Mouse (Mus musculus) megakaryocyte-erythroid progenitor cell, adult 5-6 weeks (primary cell): Measurements from ENCODE around the gene Mpped1. TPM values are rescaled to one million over a fixed set of nuclear protein-coding genes. Genes with fewer than 3 reads are reported as not detected.

Source experiments
- ATAC-seq: replicated peaks from 2 replicates; pipeline ENCODE4 v1.8.0; 2016; ENCODE audit warnings: mild to moderate bottlenecking, inconsistent platforms; ENCODE audit not compliant: severe bottlenecking, poor library complexity, low FRiP score, low TSS enrichment
- total RNA-seq, 2 experiments: library from RNA; stranded (forward) in 1 of 2; stranded (reverse) in 1 of 2; fragments of 200-1000, 215-1000 nt in 1 of 2; fragments of >200 nt in 1 of 2; fragmentation: Nextera tagmentation in 1 of 2; gene quantifications; 2 replicates each; pipeline ENCODE4 v1.2.3; 2014 to 2017

Gene Mpped1
- total RNA-seq, 2 experiments from 2014 or later, result not detected

DNA sequence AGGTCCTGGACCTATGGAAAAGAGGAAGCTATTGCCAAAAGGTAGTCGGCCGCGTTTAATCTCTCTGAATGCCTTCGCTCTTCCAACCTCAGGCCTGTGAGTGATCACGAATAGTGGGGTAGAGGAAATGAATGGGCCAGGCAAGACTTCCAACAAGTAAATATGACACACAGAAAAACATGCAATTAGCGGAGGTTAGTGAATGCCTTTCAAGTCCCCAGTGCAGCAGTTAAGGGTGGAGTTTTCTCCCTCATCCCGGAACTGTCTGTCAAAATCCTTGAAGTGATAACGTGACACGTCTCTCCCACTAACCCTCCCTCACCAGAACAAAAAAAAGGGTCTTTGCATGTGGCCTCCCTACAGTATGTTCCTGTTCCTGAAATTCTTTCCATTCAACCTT, 3.0 kb downstream of the Mpped1 start:
- ATAC-seq, result no peak

DNA sequence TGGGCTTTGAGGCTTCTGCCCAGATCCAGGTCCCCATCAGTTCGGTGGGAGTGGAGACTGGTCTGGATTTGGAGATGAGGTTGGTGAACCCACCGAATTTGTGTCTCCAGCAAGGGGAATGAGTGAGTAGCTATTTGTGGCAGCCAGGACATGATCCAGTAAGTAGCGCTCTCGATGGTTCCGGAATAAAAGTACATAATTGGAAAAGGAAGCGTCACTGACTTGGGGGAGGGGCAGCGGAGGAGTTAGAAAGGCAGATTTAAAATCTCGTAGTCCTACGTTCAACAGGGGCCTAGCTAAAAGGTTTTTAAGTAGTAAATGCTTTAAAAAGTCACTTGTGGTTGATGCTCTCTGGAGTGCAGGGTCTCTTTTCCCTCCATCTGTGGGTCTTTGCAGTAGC, 5.5 kb downstream of the Mpped1 start:
- no peak for ATAC-seq

DNA sequence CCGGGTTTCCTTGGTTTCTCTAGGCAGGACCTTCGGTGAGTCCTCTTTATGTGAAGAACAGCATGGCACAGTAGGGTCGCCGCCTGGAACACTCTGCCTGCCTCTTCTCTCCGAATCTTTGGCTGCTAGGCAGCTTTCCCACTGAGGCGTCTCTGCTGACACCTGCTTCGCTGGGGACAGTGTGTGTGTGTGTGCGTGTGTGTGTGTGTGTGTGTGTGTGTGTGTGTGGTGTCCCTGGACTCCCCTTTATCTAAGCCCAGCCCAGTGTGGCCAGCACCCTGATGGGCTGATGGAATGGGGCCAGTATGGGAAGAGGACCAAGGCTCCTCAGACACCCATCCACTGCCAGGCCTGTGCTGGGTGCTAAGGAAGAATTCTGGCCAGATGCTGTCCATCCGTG, 9.8 kb downstream of the Mpped1 start:
- ATAC-seq, result no peak

DNA sequence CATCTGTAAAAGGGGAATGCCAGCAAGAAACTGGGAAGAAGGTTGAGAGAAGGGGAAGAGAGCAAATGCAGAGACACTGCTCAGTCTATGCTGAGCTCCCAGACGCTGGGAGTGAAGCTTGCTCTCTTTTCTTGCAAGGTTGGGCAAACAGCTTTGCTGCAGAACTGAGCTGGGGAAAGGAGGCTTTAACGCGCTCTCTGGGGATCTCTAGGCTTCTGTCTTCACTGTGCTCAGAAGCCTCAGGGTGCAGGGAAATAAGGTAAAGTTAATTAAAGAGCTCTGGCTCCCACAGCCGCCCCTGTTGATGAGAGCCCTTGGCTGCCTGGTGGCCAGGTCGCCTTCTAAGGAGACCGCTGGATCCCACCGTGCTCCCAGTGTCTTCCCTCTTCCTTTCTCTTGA, 17.7 kb downstream of the Mpped1 start:
- no peak for ATAC-seq

DNA sequence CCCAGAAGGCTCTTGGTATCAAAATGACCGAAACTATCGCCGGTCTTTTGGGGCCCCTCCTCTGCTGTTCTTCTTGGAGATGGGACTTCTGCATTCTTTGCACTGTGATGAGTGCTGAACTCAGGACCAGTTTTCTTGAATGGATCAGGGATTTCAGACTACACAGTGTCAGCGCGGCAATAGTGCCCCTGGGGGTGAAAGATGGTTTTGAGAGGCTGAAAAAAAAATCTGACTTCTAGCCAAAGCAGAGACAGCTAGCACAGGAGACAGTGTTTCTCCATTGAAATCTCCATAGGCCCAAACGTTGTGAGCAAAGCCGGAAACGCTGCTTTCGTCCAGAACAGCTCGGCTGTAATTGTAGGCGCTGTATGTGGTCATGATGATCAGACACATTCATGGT, 19.7 kb downstream of the Mpped1 start:
- no peak for ATAC-seq

DNA sequence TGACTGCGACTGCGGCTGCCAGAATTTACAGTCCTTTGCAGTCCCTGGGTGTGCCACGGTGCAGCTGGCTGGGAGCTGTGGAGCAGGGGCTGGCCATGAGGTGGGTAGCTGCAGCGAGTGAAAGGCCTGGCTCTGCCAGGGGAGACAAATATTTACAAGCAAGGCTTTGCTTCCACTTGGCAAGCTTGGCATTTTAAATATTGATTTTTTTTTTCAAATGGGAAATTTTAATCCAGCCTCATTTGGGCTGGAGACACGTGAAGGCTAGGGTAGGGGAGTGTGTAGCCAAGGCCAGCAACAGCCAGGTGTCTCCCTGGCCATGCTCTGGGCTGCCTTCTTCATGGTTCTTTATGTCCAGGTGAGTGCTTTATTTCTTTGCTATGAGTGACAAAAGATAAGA, 21.7 kb downstream of the Mpped1 start:
- ATAC-seq, result no peak

DNA sequence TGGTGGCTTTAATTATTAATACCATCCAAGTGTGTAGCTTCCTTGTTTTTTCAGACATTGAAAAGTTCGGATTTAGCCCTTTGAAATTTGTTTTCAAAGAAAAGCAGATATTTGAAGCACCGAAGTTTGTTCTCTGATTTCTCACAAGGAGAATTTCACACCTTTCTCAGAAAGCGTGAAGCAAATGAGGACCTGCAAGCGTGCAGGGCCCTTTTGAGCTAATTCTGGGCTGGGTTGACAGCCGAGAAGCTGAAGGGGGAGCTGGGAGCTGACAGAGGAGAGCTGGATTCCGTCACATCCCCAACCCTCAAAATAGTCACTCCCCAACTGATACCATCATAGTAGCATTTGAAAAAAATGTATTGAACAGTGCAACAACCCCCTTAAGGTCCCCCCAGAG, 34.8 kb downstream of the Mpped1 start:
- no peak for ATAC-seq

DNA sequence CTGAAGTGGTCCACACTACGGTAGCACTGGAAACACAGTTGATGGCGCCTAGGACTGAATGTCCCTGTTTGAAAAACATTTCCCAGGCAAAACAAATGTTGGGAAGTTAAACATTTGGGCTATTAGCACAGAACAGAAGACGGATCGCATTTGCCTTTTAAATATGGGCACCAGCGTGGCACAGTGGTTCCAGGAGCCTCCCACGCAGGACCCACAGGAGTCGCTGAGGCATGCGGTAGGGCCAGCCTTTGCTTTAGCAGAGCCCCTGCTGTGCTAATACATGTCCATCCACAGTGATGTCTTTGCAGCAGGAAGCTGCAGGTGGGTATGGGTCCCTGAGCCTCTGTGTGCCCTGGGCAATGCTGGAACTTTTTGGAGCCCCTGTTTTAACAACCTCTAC, 48.7 kb downstream of the Mpped1 start:
- ATAC-seq, result no peak

DNA sequence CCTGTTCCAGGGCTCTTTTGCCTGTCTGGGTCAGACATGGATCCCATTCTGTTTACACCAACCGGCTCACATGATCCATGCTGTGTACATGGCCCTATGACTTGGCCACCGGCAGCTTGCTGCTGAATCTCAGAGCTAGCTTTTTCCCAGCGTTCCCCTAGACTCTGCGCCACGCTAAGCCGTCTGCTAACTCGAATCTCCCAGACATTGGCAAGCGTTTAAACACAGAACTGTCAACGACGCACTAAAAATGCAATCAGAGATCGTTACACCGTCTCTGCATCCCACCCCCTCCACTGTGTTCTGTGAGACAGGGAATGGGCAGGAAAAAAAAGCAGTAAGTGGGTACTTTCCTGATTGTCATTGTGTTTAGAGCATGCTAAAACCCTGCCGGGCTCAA, 50.0 kb downstream of the Mpped1 start:
- ATAC-seq, result no peak

DNA sequence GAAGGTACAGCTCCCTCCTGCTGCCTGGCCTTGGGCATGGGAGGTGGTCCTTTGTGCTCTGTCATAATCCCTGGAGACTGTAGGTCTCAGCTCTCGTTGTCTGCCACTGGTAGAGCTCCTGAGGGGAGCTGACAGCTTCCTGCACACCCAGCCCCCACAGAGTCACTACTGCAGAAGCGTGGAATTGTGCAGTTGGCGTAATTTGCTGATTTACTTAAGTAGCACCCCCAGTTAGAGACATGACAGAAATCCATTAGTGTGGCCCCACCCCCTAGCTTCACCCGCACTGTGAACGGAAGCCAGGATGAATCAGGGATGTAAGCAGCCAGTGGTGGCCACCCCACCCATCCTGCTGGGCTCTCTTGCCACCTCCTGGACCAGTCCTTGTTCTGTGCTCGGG, 53.0 kb downstream of the Mpped1 start:
- ATAC-seq, result no peak

DNA sequence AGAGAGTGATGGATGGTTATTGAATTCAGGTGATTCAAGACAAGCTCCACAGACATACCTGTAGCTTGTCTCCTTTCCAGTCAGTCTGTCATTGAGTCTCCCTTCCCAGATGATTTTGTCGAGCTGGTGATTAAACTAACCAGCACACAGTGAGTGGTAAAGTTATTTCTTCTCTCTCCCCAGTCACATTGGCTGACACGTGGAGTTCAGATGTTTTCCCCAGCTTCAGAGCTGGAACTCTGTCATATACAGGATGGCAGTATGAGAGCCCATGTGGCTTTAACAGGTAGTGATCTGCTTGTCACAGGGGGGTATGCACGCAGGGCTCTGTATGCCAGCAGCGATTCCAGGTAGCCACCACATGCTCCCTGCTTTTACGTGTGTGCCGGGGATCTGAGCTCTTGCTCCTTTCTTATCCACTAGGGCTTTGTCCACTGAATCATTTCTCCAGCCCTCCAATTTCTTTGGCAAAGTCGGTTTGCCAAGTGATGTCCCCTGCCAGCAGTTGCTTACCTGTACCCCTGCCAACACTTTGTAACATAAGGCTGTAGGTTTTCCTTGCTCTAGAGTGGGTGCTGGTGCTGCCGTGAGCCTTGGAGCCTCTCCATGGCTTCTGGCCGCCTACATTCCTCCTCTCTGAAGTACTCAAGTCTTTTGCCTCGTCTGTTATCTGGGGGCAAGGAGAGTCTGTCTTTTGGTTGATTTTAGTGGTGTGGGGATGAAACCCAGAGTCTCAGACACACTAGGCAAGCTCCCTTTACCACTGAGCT, 61.9 kb downstream of the Mpped1 start:
- ATAC-seq, result no peak

DNA sequence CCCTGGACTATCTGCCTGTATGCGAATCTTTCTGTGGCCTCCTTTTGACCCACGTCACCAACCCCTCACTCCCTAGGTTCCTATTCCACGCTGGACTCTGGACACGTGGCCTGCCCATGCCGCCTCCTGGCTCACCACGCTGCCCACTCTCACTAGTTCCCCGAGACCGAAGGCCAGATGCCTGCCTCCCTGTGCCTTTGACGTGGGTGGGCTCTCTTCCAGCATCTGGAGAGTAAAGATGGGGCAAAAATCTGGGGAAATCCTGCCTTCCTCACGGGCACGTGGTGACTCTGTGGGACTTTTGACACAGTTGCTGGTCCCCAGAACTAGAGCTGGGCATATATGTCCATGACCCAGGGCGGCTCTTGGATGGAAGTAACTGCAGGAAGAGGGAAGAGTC, 63.2 kb downstream of the Mpped1 start:
- ATAC-seq, result no peak

DNA sequence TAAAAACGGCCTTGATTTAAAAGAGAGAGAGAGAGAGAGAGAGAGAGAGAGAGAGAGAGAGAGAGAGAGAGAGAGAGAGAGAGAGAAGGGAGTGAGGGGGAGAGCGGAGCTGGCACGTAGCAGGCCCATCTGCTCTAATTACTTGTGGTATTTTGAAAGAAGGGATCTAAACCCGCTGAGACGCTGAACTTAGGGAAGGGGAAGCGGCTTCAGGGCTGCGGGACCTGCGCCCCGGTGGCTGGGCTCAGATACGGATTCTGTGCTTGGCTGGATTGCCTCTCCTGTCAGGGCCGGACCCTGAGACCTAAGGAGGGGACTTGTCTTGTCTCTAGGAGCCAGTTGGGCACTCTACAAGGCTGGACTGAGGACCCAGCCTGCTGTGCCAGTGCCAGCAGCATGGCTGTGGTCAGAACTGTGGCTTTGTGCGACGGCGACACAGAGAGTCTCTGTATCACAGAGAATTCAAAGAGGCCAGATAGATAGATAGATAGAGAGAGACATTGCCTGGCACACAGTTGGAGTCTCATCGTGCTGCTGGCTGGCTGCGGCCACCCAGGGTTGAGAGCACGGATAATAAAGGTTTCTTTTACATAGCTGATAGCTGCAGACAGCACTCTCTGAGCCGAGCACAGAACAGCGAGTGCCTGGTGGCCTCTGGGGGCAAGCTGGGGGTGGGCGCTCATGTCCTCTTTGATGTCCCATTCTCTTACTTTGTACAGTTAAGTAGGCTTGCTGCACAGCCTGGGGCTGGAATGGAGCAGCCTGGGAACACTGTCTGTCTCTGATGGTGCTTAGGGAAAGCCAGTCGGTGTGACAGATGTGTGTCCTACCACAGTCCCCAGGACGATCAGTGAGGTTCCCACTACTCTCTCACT, 63.9 kb downstream of the Mpped1 start:
- ATAC-seq, result no peak

DNA sequence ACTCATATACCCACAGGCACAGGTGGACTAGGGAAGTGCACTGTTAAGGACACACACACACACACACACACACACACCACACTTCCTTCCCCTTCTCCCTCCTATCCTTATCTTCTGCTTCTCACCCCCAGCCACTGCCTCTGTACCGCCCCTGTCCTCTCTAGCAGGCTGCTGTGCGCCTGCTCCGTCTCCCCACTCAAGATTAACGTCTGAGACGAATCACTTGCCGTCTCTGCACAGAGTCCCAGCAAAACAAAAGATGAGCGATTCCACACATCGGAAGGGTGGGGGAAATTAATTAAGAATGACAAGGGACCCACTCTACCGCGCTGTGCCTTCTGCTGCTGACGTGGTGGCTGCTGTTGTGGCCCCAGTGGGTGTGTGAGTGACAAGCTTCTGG, 66.5 kb downstream of the Mpped1 start:
- ATAC-seq, result no peak

DNA sequence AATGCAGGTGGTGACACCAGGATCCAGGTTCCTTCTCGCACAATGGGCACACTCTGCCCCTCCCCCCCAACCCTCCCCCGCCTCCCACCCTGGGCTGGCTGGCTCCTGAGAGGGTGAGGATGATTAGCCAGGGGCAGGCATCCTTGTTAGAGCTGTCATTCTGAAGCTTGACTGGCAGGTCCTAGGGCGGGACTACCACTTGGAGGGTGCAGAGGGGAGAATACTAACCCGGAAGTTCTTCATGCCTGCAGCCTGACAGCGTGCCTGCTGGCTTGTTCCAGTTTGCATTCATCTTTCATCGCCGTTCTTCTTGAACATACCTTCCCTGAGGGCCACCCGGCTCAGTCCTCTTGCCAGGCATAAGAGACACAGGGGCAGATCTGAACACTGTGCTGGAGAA, 67.3 kb downstream of the Mpped1 start:
- no peak for ATAC-seq

DNA sequence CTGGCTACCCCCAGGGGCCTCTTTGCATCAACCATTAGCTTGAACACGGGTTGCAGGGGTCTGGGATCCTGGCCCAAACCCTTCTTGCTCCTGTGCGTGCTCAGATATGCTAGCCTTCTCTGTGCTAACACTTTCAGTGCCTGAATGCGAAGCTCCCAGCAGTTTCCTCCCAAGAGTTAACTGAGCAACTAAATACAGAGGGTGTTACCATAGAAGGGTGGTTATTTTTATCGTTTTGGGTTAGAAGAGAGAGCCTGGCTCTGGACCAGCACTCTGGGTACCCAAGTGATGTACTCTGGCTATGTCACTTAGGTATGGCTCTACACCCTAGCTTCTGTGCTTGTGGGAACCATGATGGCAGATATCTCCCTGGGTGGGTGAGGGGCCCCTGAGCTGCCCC, 68.2 kb downstream of the Mpped1 start:
- no peak for ATAC-seq

DNA sequence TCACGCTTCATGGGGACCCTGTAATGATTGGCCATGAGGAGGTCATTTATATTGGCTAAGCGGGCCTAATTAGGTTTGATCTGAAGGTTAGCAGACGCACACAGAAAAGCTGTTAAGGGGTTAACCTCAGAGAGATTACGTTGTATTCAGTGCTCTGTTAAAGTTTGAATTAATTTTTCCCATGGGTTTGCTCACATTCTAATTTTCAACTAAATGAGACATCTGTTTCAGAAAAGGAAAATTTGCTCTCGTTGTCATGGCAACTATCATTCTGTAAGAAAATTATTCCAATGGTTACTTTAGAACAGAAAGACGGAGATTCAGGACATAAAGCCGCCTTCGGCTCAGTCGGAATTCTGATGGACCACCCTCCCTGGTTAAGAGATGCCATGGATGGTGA, 68.9 kb downstream of the Mpped1 start:
- ATAC-seq, result no peak

DNA sequence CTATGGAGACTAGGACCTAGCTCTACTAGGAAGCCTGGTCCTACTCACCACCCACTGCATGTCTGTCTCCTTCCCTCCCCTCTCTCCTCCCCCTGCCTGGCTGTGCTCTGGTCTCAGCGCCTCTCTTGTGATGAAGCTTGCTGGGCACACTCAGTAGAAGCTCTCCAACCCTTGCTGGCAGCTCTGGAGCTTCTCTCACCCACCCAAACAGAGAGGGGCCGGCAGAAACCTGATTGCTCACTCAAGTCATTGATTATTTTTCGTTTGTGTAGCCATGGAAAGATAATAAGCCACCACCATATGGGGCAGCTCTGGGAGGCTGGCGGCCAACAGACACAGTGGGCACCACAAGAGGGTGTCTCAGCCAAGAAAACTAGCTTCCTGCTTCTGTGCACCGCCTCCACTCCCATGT, 74.1 kb downstream of the Mpped1 start:
- ATAC-seq, result no peak

DNA sequence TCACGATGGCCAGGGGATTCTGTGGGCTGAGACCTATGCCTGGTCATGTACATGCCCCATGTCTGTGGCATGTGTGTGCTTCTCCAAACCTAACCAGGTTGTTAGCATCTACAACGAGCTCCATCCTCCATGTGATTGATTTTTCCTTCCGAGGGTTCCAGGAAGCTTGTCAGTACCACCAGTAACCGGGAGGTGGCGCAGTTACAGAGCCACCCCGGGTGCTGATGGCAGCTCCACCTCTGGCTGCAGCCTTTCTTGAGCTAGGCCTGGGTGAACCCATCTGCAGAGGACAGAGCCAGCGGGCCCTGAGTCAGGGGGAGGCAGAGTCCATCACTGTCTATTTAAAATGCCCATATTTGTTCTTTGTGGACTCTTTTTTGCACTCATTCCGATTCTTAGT, 77.9 kb downstream of the Mpped1 start:
- no peak for ATAC-seq

DNA sequence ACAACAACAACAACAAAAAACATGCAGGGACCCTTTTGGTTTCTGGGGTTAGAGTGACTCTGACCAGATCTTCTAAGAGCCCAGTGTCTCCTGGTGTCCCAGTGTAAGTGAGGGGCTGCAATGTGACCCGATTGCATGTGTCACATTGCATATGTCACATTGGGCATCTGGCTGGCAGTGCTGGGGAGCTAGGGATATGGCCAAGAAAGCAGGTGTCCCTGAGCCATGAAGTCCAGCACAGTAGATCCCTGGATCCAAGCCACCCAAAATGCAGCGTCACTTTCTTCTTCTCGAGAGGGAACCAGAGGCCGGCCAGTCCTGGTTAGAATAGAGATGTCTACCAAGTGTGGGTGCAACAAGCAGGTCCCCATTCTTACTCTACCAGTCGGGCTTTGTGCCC, 86.4 kb downstream of the Mpped1 start:
- ATAC-seq, result no peak

DNA sequence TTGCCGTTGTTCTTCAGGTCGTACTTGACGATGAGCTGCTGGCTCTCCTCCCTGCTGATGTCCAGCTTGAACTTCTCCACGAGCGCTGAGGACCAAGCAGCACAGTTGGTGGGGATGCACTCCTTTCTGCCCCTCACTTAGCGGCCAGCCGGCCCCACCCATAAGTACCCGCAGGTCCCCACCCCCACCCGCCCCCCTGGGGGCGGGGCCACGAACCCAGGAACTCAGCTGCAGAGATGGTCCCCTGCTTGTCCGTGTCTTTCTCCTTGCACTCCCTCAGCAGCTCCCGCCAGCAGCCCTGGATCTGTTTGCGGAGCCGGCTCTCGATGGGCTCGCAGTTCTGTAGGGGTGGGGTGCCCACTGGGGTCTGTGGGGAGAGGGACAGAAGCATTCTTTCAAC, 91.7 kb downstream of the Mpped1 start:
- no peak for ATAC-seq
